Mouse (Mus musculus) neural tube, embryonic 14.5 days (tissue): Measurements from ENCODE around the gene Zc3h6. TPM values are rescaled to one million over a fixed set of nuclear protein-coding genes. Genes with fewer than 3 reads are reported as not detected.
A peak's percentile ranks its signal among the peaks of the same experiment; 100 is the strongest.
"Not testable (repeated sequence)": the region's sequence is repeated elsewhere in the genome, so short reads cannot be mapped to it uniquely, and the experiment has no call there.

Source experiments
- ATAC-seq: fragments of 200-750 bp; cut with Nextera tagmentation; 2 replicates; pipeline ENCODE4 v1.8.0; 2017; ENCODE audit warnings: low read depth, mild to moderate bottlenecking, moderate TSS enrichment, moderate library complexity
- H3K27ac ChIP-seq: fragments of 300-500 bp; sonication (generic); 2 replicates; pipeline ENCODE4 v1.5.1; 2014; ENCODE audit warnings: low read depth, mild to moderate bottlenecking, control low read depth, low read length, moderate library complexity, mixed read lengths
- H3K27me3 ChIP-seq: fragments of 300-500 bp; sonication (generic); 2 replicates; pipeline ENCODE4 v1.6.1; 2014; ENCODE audit warnings: low read length; ENCODE audit not compliant: control insufficient read depth, insufficient read depth
- H3K36me3 ChIP-seq: fragments of 300-500 bp; sonication (generic); 2 replicates; pipeline ENCODE4 v1.6.1; 2014; ENCODE audit warnings: low read length, mixed read lengths; ENCODE audit not compliant: control insufficient read depth, insufficient read depth
- H3K4me1 ChIP-seq: fragments of 300-500 bp; sonication (generic); 2 replicates; pipeline ENCODE4 v1.6.1; 2014; ENCODE audit warnings: low read length; ENCODE audit not compliant: control insufficient read depth, insufficient read depth
- H3K4me2 ChIP-seq: fragments of 300-500 bp; sonication (generic); 2 replicates; pipeline ENCODE4 v1.6.1; 2014; ENCODE audit warnings: mild to moderate bottlenecking, low read depth, low read length, control low read depth
- H3K4me3 ChIP-seq: fragments of 300-500 bp; sonication (generic); 2 replicates; pipeline ENCODE4 v1.5.1; 2014; ENCODE audit warnings: low read depth, low read length, control low read depth, mixed read lengths
- H3K9ac ChIP-seq: fragments of 300-500 bp; sonication (generic); replicated peaks from 2 replicates; pipeline ENCODE4 v1.6.1; 2014; ENCODE audit warnings: low read depth, mild to moderate bottlenecking, control low read depth, low read length, mixed read lengths
- H3K9me3 ChIP-seq: fragments of 300-500 bp; sonication (generic); 2 replicates; pipeline ENCODE4 v1.6.1; 2016; ENCODE audit warnings: low read length; ENCODE audit not compliant: control insufficient read depth
- WGBS: fragments of 180-500 bp; shearing (Covaris S2); extraction: QIAGEN DNeasy Blood & Tissue Kit; methylation state at CpG from one replicate; pipeline ENCODE4 v1.1.7; 2014; 5-methylcytosine and 5-hydroxymethylcytosine counted together
- polyA plus RNA-seq: library from polyadenylated mRNA; unstranded; fragments of >200 nt; fragmentation: Nextera tagmentation; extraction: Ambion mirVana; gene quantifications from 2 replicates; pipeline ENCODE4 v1.2.1, GENCODE M21; 2014

Gene Zc3h6
- polyA plus RNA-seq, 1 experiment from 2014 or later, result 5.7 TPM

DNA sequence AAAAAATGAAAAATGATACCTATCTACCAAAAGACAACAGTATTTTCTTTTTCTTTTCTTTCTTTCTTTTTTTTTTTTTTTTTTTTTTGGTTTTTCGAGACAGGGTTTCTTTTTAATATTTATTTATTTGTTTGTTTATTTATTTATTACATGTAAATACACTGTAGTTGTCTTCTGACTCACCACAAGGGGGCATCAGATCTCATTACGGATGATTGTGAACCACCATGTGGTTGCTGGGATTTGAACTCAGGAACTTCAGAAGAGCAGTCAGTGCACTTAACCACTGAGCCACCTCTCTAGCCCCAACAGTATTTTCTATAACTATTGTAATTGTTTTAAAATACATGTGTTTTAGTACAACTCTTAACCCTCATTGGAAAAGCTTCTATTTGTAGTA is 41.7 kb downstream of the Zc3h6 start:
- not testable (repeated sequence) for ATAC-seq, H3K9ac ChIP-seq, H3K27ac ChIP-seq, H3K9me3 ChIP-seq, H3K4me3 ChIP-seq, H3K27me3 ChIP-seq, H3K36me3 ChIP-seq, H3K4me1 ChIP-seq, H3K4me2 ChIP-seq
- 81% methylated on average over 2 of the region's 2 CpGs for WGBS

DNA sequence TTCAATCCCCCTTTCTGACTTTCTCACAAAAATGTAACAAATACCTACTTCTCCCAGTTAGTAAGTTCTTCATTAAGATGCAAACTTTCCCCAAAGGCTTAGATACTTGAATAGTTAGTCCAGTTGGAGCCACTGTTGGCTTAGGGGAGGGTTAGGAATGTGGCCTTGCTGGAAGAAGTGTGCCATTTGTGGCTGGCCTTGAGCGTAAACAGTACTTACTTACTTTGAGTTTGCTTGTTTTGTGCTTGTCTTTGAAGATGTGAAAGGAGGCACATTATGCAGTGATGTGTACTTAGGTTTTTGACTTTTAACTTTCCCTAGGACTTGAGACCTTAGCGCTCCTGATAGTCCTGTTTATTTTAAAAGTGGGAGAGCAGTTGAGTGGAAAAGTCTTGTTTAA is 52.9 kb downstream of the Zc3h6 start:
- ATAC-seq, result no peak
- Histone ChIP-seq H3K27ac (no peak overlapping the region), H3K4me2 (no peak overlapping the region), H3K36me3 (peaks cover 2% of the 10 kb centered on the region; the same call in 1 of the 2 replicates), H3K4me3 (no peak overlapping the region), H3K9me3 (no peaks in the 10 kb centered on the region), H3K9ac (no peak overlapping the region), H3K27me3 (no peaks in the 10 kb centered on the region), H3K4me1 (no peaks in the 10 kb centered on the region)
- WGBS, result 93% methylated on average over 2 of the region's 2 CpGs

DNA sequence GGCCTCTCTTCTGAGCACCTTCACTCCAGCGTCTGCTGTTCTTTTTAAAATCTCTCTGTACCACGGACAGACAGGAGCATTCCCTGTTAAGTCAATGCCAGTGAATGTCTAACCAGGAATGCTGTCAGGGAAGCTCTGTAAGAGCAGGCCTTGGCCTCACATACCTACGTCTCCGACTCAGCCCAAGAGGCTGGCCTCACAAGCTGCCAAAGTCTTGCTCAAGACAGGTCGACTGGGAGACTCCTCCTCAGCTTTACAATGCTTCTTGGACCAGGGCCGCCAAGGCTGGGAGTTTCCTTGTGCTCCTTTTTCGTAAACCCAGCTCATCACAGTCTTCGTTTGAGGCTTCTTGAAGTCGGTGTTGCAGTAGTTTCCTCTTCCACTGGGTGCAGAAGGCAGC is 57.6 kb downstream of the Zc3h6 start:
- Histone ChIP-seq H3K9ac (no peak overlapping the region), H3K27me3 (no peaks in the 10 kb centered on the region), H3K4me3 (no peak overlapping the region), H3K9me3 (no peaks in the 10 kb centered on the region), H3K27ac (no peak overlapping the region), H3K4me1 (no peaks in the 10 kb centered on the region), H3K4me2 (no peak overlapping the region), H3K36me3 (no peaks in the 10 kb centered on the region)
- ATAC-seq, result no peak
- 83% methylated on average over 9 of the region's 9 CpGs for WGBS

DNA sequence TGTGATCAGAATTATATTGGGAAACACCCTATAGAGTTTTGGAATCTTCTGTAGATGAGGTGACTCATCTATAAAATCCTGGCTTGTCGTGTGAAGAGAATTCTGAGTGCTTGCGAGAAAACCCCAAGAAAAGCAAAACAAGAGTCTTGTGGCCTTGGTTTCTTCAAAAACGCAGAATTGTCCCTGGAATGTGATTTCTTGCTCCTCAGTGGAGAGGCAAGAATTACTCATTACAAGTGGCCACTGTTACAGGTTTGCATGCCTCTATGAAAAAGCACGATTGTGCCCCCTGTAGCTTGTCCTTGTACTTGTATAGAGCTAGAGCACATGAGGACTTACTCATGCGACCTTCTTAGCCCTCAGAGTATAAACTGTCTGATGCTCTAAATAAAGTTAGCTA is 68.2 kb downstream of the Zc3h6 start:
- H3K4me2 ChIP-seq, result no peak overlapping the region
- no peak overlapping the region for H3K4me3 ChIP-seq
- H3K9ac ChIP-seq, result no peak overlapping the region
- peaks cover 4% of the 10 kb centered on the region for H3K27me3 ChIP-seq
- 0 out of 2 replicates have a peak, but pooled peaks cover 4% of the 10 kb centered on the region for H3K4me1 ChIP-seq
- no peak for ATAC-seq
- 88% methylated on average over 5 of the region's 5 CpGs for WGBS
- H3K9me3 ChIP-seq, result no peaks in the 10 kb centered on the region
- H3K27ac ChIP-seq, result no peak overlapping the region
- H3K36me3 ChIP-seq, result no peaks in the 10 kb centered on the region

- 0 out of 2 replicates have a peak, but pooled peaks cover 4% of the 10 kb centered on the region for H3K4me1 ChIP-seq
- peak overlapping the region; percentile 61 for H3K9ac ChIP-seq
- peaks cover 4% of the 10 kb centered on the region for H3K27me3 ChIP-seq
- no peaks in the 10 kb centered on the region for H3K9me3 ChIP-seq
- ATAC-seq, result peak; percentile 7; the same call in 1 of the 2 replicates
- no peak overlapping the region for H3K27ac ChIP-seq
- H3K4me2 ChIP-seq, result peak overlapping the region; percentile 89
- H3K4me3 ChIP-seq, result peak overlapping the region; percentile 42
- no peaks in the 10 kb centered on the region for H3K36me3 ChIP-seq
- WGBS, result 37% methylated on average over 15 of the region's 15 CpGs
Measured at GRCm38 (mm10) chr2:129038426-129038936, 71.3 kb downstream of the Zc3h6 start.

GRCm38 (mm10) chr2:129038937-129039631 is 71.9 kb downstream of the Zc3h6 start:
- H3K27ac ChIP-seq, result peak overlapping the region; percentile 55; the same call in 1 of the 2 replicates
- no peaks in the 10 kb centered on the region for H3K36me3 ChIP-seq
- peak overlapping the region; percentile 61 for H3K9ac ChIP-seq
- H3K27me3 ChIP-seq, result peaks cover 4% of the 10 kb centered on the region
- ATAC-seq, result peak; percentile 86
- no peaks in the 10 kb centered on the region for H3K9me3 ChIP-seq
- H3K4me3 ChIP-seq, result peak overlapping the region; percentile 42
- WGBS, result 1% methylated on average over 62 of the region's 62 CpGs
- H3K4me2 ChIP-seq, result peak overlapping the region; percentile 89
- 0 out of 2 replicates have a peak, but pooled peaks cover 4% of the 10 kb centered on the region for H3K4me1 ChIP-seq

- Histone ChIP-seq H3K9ac (no peak overlapping the region), H3K27ac (no peak overlapping the region), H3K36me3 (no peaks in the 10 kb centered on the region), H3K4me1 (0 out of 2 replicates have a peak, but pooled peaks cover 4% of the 10 kb centered on the region), H3K27me3 (peaks cover 4% of the 10 kb centered on the region), H3K9me3 (no peaks in the 10 kb centered on the region), H3K4me3 (no peak overlapping the region), H3K4me2 (no peak overlapping the region)
- WGBS, result 35% methylated on average over 6 of the region's 6 CpGs
- no peak for ATAC-seq
Measured at GRCm38 (mm10) chr2:129040567-129040966, 73.4 kb downstream of the Zc3h6 start.

GRCm38 (mm10) chr2:129046172-129046845 is 79.1 kb downstream of the Zc3h6 start:
- H3K36me3 ChIP-seq, result no peaks in the 10 kb centered on the region
- no peak for ATAC-seq
- WGBS, result 58% methylated on average over 6 of the region's 6 CpGs

GRCm38 (mm10) chr2:129046846-129047196 is 79.6 kb downstream of the Zc3h6 start:
- 88% methylated on average over 4 of the region's 4 CpGs for WGBS
- Histone ChIP-seq H3K4me3 (no peak overlapping the region), H3K27me3 (no peaks in the 10 kb centered on the region), H3K9ac (no peak overlapping the region), H3K4me1 (no peaks in the 10 kb centered on the region), H3K4me2 (no peak overlapping the region), H3K27ac (no peak overlapping the region), H3K36me3 (no peaks in the 10 kb centered on the region), H3K9me3 (no peaks in the 10 kb centered on the region)
- ATAC-seq, result no peak

More at GRCm38 (mm10) chr2:129046172-129046845, 79.1 kb downstream of the Zc3h6 start:
- no peak overlapping the region for H3K9ac ChIP-seq
- H3K27me3 ChIP-seq, result no peaks in the 10 kb centered on the region
- no peak overlapping the region for H3K4me2 ChIP-seq
- H3K27ac ChIP-seq, result no peak overlapping the region
- H3K4me1 ChIP-seq, result no peaks in the 10 kb centered on the region
- no peaks in the 10 kb centered on the region for H3K9me3 ChIP-seq
- H3K4me3 ChIP-seq, result no peak overlapping the region
